Mouse (Mus musculus): ENCODE data around the gene Rpap3. TPM values are rescaled to one million over a fixed set of nuclear protein-coding genes. Genes with fewer than 3 reads are reported as not detected.

Gene Rpap3
- polyA plus RNA-seq, 1 experiment from 2014 or later: 6.8 TPM

DNA sequence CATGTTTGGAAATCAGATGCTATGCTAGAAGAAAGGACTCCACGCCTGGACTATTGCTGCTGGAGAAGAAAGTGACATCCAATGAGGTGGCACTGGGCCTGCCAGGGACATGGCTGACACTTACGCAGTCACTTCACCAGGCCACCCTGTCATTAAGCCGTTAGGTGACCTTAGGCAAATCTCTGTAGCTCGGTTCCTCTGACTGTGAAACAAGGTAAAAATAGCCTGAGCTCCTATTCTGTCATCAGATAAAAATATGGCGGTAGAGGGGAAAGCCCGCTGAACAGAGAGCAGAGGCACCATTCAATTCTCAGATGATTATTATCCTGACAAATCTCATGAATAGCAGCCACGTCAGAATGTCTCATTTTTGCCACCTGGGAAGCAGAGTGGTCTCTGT lies 36.4 kb upstream of the Rpap3 start:
- WGBS (ENCODE audit: insufficient replicate concordance): 38% methylated on average over 7 of the region's 7 CpGs
- Histone ChIP-seq H3K9me3 (replicated peaks; ENCODE audit: control insufficient read depth, low read length) (no peaks in the 10 kb centered on the region), H3K4me3 (ENCODE audit: low read depth, low read length) (no peak overlapping the region), H3K9ac (ENCODE audit: low read depth, low read length) (no peak overlapping the region), H3K27ac (ENCODE audit: low read length) (no peak overlapping the region), H3K36me3 (ENCODE audit: control insufficient read depth, insufficient read depth) (no peaks in the 10 kb centered on the region), H3K27me3 (ENCODE audit: control insufficient read depth, insufficient read depth, low read depth, low read length) (no peaks in the 10 kb centered on the region), H3K4me1 (ENCODE audit: control insufficient read depth, low read depth, low read length) (peaks cover 30% of the 10 kb centered on the region), H3K4me2 (ENCODE audit: low read depth, low read length) (no peak overlapping the region)
- no peak for ATAC-seq (ENCODE audit: low read depth)

DNA sequence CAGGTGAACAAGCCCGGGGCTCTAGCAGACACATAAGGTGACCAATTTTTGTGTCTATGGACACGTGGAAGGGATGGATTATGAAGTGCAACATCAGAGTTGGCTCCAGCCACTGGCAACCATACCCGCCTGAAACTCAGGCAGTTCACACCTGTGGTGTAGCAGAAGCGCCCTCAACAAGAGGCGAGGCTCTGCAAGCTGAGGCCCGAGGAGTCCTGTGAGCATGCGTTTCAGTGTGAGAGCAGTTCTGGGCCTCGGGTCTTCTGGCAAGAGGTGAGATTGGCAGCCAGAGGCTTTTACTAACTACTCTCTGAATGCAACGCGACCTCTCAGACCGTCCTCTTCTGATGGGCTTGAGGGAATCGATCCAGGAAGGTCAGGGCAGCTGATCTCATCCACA lies 36.0 kb upstream of the Rpap3 start:
- Histone ChIP-seq H3K4me2 (ENCODE audit: low read depth, low read length) (no peak overlapping the region), H3K4me1 (ENCODE audit: control insufficient read depth, low read depth, low read length) (peaks cover 30% of the 10 kb centered on the region)
- WGBS (ENCODE audit: insufficient replicate concordance): 68% methylated on average over 12 of the region's 12 CpGs

DNA sequence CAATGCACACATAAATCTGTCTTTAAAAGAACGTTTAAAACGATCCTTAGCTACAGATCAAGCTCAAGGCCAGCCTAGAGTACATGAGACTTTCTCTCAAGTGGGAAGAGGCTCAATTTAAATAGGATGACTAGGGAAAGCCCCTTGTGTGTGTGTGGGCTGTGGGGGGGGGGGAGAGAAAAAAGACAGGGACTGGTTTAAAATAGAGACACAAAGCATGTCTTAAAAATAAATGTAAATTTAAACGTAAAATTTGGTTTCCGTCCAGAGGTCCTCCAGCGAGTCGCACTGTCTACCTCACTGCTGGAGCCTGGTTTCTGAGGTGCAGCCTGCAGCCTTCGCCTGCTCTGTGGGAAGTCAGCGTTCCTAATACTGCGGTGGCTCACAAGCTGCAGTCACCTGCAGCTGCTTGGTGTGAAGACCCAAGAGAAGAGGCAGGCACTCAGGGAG lies 34.7 kb upstream of the Rpap3 start:
- no peaks in the 10 kb centered on the region for H3K36me3 ChIP-seq (ENCODE audit: control insufficient read depth, insufficient read depth)
- 82% methylated on average over 9 of the region's 9 CpGs for WGBS (ENCODE audit: insufficient replicate concordance)

More for the DNA sequence above, 36.0 kb upstream of the Rpap3 start:
- H3K4me3 ChIP-seq (ENCODE audit: low read depth, low read length): no peak overlapping the region
- H3K36me3 ChIP-seq (ENCODE audit: control insufficient read depth, insufficient read depth): no peaks in the 10 kb centered on the region
- no peak overlapping the region for H3K27ac ChIP-seq (ENCODE audit: low read length)
- ATAC-seq (ENCODE audit: low read depth): no peak
- H3K9me3 ChIP-seq (replicated peaks; ENCODE audit: control insufficient read depth, low read length): no peaks in the 10 kb centered on the region
- H3K9ac ChIP-seq (ENCODE audit: low read depth, low read length): no peak overlapping the region
- no peaks in the 10 kb centered on the region for H3K27me3 ChIP-seq (ENCODE audit: control insufficient read depth, insufficient read depth, low read depth, low read length)

DNA sequence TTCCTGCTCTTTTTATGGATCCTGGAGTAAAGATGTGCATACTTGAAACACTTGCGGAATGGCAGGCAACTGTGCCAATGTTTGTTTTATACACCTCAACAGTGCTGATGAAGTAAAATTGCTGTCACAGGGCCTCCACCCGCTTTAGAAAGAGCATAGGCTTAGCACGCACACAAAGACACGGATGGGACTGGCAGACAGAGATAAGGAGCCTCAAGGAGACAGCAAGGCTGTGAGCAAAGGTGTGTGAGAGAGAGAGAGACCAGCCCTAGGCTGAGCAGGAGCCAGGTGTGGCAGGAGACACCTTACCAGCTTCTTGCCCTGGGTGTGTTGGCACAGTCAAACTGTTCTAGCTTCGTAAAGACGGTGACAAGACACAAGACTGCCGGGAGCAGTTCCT lies 33.3 kb upstream of the Rpap3 start:
- 47% methylated on average over 7 of the region's 7 CpGs for WGBS (ENCODE audit: insufficient replicate concordance)
- H3K4me3 ChIP-seq (ENCODE audit: low read depth, low read length): no peak overlapping the region
- no peak overlapping the region for H3K27ac ChIP-seq (ENCODE audit: low read length)
- H3K9ac ChIP-seq (ENCODE audit: low read depth, low read length): no peak overlapping the region
- no peak overlapping the region for H3K4me2 ChIP-seq (ENCODE audit: low read depth, low read length)
- H3K27me3 ChIP-seq (ENCODE audit: control insufficient read depth, insufficient read depth, low read depth, low read length): no peaks in the 10 kb centered on the region
- no peaks in the 10 kb centered on the region for H3K9me3 ChIP-seq (replicated peaks; ENCODE audit: control insufficient read depth, low read length)
- H3K36me3 ChIP-seq (ENCODE audit: control insufficient read depth, insufficient read depth): no peaks in the 10 kb centered on the region
- peaks cover 10% of the 10 kb centered on the region for H3K4me1 ChIP-seq (ENCODE audit: control insufficient read depth, low read depth, low read length)
- ATAC-seq (ENCODE audit: low read depth): peak; percentile 87

More for the DNA sequence above, 34.7 kb upstream of the Rpap3 start:
- Histone ChIP-seq H3K9me3 (replicated peaks; ENCODE audit: control insufficient read depth, low read length) (no peaks in the 10 kb centered on the region), H3K9ac (ENCODE audit: low read depth, low read length) (no peak overlapping the region), H3K4me2 (ENCODE audit: low read depth, low read length) (no peak overlapping the region), H3K4me3 (ENCODE audit: low read depth, low read length) (no peak overlapping the region), H3K27ac (ENCODE audit: low read length) (no peak overlapping the region), H3K27me3 (ENCODE audit: control insufficient read depth, insufficient read depth, low read depth, low read length) (no peaks in the 10 kb centered on the region), H3K4me1 (ENCODE audit: control insufficient read depth, low read depth, low read length) (peaks cover 20% of the 10 kb centered on the region)
- ATAC-seq (ENCODE audit: low read depth): no peak

DNA sequence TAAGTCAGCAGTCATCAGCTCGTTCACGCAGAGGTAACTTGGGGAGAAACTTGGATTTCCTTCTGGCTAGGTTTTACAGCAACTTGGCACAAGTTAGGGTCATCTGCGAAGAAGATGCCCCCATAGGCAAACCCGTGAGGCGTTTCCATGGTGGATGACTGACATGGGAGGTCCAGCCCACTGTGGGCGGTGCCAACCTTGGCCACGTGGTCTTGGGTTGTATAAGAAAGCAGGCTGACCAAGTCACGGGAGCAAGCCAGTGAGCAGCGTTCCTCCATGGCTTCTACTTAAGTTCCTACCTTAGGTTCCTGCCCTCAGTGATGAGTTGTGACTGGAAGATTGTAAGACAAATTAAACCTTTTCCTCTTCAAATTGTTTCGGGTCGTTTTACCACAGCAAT lies 26.4 kb upstream of the Rpap3 start:
- H3K4me1 ChIP-seq (ENCODE audit: control insufficient read depth, low read depth, low read length): no peaks in the 10 kb centered on the region
- no peaks in the 10 kb centered on the region for H3K36me3 ChIP-seq (ENCODE audit: control insufficient read depth, insufficient read depth)
- H3K27ac ChIP-seq (ENCODE audit: low read length): no peak overlapping the region
- no peaks in the 10 kb centered on the region for H3K27me3 ChIP-seq (ENCODE audit: control insufficient read depth, insufficient read depth, low read depth, low read length)
- no peaks in the 10 kb centered on the region for H3K9me3 ChIP-seq (replicated peaks; ENCODE audit: control insufficient read depth, low read length)
- no peak overlapping the region for H3K9ac ChIP-seq (ENCODE audit: low read depth, low read length)
- H3K4me3 ChIP-seq (ENCODE audit: low read depth, low read length): no peak overlapping the region
- no peak for ATAC-seq (ENCODE audit: low read depth)
- 70% methylated on average over 11 of the region's 11 CpGs for WGBS (ENCODE audit: insufficient replicate concordance)
- no peak overlapping the region for H3K4me2 ChIP-seq (ENCODE audit: low read depth, low read length)

DNA sequence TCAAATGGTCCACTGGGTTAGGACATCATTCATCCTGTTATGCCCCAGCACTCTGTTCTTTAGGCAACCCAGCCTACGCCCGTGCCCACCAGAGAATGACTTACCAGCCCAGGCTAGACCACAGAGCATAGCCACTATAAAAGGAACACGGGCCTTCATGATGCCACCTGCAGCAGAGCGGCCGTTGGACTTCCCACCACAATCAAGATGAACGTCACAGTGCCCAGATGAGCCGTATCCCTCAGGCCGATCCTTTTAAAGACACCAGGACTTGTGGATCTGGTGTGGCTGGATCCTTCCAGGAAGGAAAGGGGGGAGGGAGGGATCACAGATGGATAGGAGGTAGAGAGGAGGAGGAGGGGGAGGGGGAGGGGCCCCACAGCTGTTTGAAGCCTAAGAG lies 25.5 kb upstream of the Rpap3 start, which contains the start of gene Endou:
TSS of gene Endou (minus strand) at position 229 of the 400 bp plus-strand sequence.
- H3K36me3 ChIP-seq (ENCODE audit: control insufficient read depth, insufficient read depth): no peaks in the 10 kb centered on the region
- WGBS (ENCODE audit: insufficient replicate concordance): 67% methylated on average over 8 of the region's 8 CpGs
- no peaks in the 10 kb centered on the region for H3K9me3 ChIP-seq (replicated peaks; ENCODE audit: control insufficient read depth, low read length)
- no peak within 1 kb of the TSS for H3K9ac ChIP-seq (ENCODE audit: low read depth, low read length)
- no peaks in the 10 kb centered on the region for H3K27me3 ChIP-seq (ENCODE audit: control insufficient read depth, insufficient read depth, low read depth, low read length)
- no peaks in the 10 kb centered on the region for H3K4me1 ChIP-seq (ENCODE audit: control insufficient read depth, low read depth, low read length)
- no peak within 1 kb of the TSS for H3K27ac ChIP-seq (ENCODE audit: low read length)
- no peak for ATAC-seq (ENCODE audit: low read depth)
- no peak within 1 kb of the TSS for H3K4me3 ChIP-seq (ENCODE audit: low read depth, low read length)
- no peak within 1 kb of the TSS for H3K4me2 ChIP-seq (ENCODE audit: low read depth, low read length)

DNA sequence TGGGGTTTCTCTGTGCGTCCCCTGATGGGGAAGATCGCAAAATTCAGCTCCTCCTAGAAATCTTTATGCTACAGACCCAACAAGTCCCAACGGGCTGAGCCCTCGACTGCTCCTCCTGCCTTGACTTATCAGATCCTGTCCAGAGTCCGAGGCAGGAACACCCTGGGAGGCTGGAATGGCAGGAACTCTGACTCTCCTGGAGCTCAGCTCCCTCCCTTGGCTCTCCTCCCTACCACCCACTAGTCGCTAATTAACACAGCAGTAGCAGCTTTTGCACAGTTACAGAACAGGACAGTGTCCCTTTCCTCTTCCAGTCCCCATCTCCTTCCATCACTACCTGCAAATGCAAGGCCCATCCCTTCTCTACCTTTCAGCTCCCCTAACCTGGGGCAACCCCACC lies 24.7 kb upstream of the Rpap3 start:
- H3K4me1 ChIP-seq (ENCODE audit: control insufficient read depth, low read depth, low read length): no peaks in the 10 kb centered on the region
- H3K27me3 ChIP-seq (ENCODE audit: control insufficient read depth, insufficient read depth, low read depth, low read length): no peaks in the 10 kb centered on the region
- no peaks in the 10 kb centered on the region for H3K9me3 ChIP-seq (replicated peaks; ENCODE audit: control insufficient read depth, low read length)
- no peak for ATAC-seq (ENCODE audit: low read depth)
- 45% methylated on average over 6 of the region's 6 CpGs for WGBS (ENCODE audit: insufficient replicate concordance)
- no peaks in the 10 kb centered on the region for H3K36me3 ChIP-seq (ENCODE audit: control insufficient read depth, insufficient read depth)
- H3K9ac ChIP-seq (ENCODE audit: low read depth, low read length): no peak overlapping the region
- no peak overlapping the region for H3K4me2 ChIP-seq (ENCODE audit: low read depth, low read length)
- no peak overlapping the region for H3K4me3 ChIP-seq (ENCODE audit: low read depth, low read length)
- no peak overlapping the region for H3K27ac ChIP-seq (ENCODE audit: low read length)

DNA sequence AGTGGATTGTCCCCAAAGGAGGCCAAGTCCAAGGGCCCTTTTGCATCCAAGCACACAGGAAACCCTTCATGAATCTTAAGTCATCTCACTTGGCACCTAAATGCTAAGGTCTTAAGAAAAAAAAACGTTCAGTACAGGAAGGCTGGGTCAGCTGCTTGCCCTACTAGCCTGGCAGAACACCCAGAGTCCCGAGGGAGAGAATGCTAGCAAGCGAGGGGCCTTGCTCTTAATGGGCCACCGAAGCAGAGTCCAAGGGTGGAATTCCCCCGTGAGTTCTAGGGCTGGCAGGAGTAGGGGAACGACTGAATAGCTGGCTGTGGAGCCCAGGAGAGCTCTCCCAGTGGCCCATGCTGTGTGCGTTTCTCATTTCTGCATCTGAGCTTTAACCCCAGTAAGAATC lies 23.2 kb upstream of the Rpap3 start:
- Histone ChIP-seq H3K36me3 (ENCODE audit: control insufficient read depth, insufficient read depth) (no peaks in the 10 kb centered on the region), H3K4me2 (ENCODE audit: low read depth, low read length) (no peak overlapping the region), H3K27ac (ENCODE audit: low read length) (no peak overlapping the region), H3K4me1 (ENCODE audit: control insufficient read depth, low read depth, low read length) (no peaks in the 10 kb centered on the region), H3K9ac (ENCODE audit: low read depth, low read length) (no peak overlapping the region), H3K9me3 (replicated peaks; ENCODE audit: control insufficient read depth, low read length) (no peaks in the 10 kb centered on the region), H3K4me3 (ENCODE audit: low read depth, low read length) (no peak overlapping the region), H3K27me3 (ENCODE audit: control insufficient read depth, insufficient read depth, low read depth, low read length) (no peaks in the 10 kb centered on the region)
- 57% methylated on average over 7 of the region's 7 CpGs for WGBS (ENCODE audit: insufficient replicate concordance)
- ATAC-seq (ENCODE audit: low read depth): no peak

DNA sequence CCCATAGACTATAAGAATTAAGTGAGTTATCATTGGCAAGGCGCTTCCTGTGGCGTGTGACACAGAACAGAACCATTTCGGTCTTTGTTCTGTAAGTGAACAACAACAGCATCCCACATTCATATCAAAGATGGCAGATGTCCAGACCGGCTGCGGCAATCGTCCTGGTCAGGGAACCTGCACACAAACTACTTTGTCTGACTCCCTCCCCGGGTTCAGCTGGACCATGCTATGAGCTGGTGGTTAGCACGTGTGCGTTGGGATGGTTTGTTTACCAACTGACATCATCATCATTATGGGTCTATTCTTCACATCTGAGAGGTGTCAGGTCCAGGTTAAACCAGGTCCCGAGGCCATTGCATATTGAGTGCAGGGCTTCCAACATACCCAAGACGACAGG lies 22.8 kb upstream of the Rpap3 start:
- H3K36me3 ChIP-seq (ENCODE audit: control insufficient read depth, insufficient read depth): no peaks in the 10 kb centered on the region
- ATAC-seq (ENCODE audit: low read depth): no peak
- 72% methylated on average over 11 of the region's 11 CpGs for WGBS (ENCODE audit: insufficient replicate concordance)
- no peak overlapping the region for H3K4me2 ChIP-seq (ENCODE audit: low read depth, low read length)
- no peak overlapping the region for H3K27ac ChIP-seq (ENCODE audit: low read length)
- no peak overlapping the region for H3K4me3 ChIP-seq (ENCODE audit: low read depth, low read length)
- no peaks in the 10 kb centered on the region for H3K4me1 ChIP-seq (ENCODE audit: control insufficient read depth, low read depth, low read length)
- H3K27me3 ChIP-seq (ENCODE audit: control insufficient read depth, insufficient read depth, low read depth, low read length): no peaks in the 10 kb centered on the region
- no peaks in the 10 kb centered on the region for H3K9me3 ChIP-seq (replicated peaks; ENCODE audit: control insufficient read depth, low read length)
- H3K9ac ChIP-seq (ENCODE audit: low read depth, low read length): no peak overlapping the region
